Mouse (Mus musculus) liver, embryonic 14.5 days (tissue): ENCODE results near the gene Pfkfb1. TPM values are rescaled to one million over a fixed set of nuclear protein-coding genes. Genes with fewer than 3 reads are reported as not detected.

ENCODE experiments used
- ATAC-seq: fragments of 200-750 bp; cut with Nextera tagmentation; 2 replicates; pipeline ENCODE4 v1.8.0; 2017; ENCODE audit warnings: moderate number of reproducible peaks, mild to moderate bottlenecking, moderate library complexity; ENCODE audit not compliant: insufficient read depth
- DNase-seq, 3 experiments: peaks; one replicate each; pipeline ENCODE4 v3.0.0-alpha.2; 2012 to 2013; ENCODE audit warnings: low read depth in 3 of 3, low spot score in 3 of 3
- H3K27ac ChIP-seq: fragments of 300-500 bp; sonication (generic); 2 replicates; pipeline ENCODE4 v1.5.1; 2014; ENCODE audit warnings: moderate library complexity, mild to moderate bottlenecking, control low read depth, inconsistent platforms
- H3K27me3 ChIP-seq: fragments of 300-500 bp; sonication (generic); 2 replicates; pipeline ENCODE4 v1.6.1; 2014; ENCODE audit warnings: mild to moderate bottlenecking, low read length, moderate library complexity; ENCODE audit not compliant: control insufficient read depth, insufficient read depth
- H3K36me3 ChIP-seq: fragments of 300-500 bp; sonication (generic); replicated peaks from 2 replicates; pipeline ENCODE4 v1.6.1; 2014; ENCODE audit warnings: low read depth; ENCODE audit not compliant: control insufficient read depth, insufficient read depth
- H3K4me1 ChIP-seq, 2 experiments: fragments of 200-500 bp in 1 of 2; fragments of 300-500 bp in 1 of 2; sonication (generic) in 1 of 2; replicated peaks; 2 replicates each; pipeline ENCODE4 v1.6.1; 2012 to 2014; ENCODE audit warnings: antibody characterized with exemption in 1 of 2, inconsistent platforms in 1 of 2, low read length in 1 of 2; ENCODE audit not compliant: control insufficient read depth in 2 of 2, insufficient read depth in 2 of 2
- H3K4me2 ChIP-seq: fragments of 300-500 bp; sonication (generic); 2 replicates; pipeline ENCODE4 v1.6.1; 2014; ENCODE audit warnings: low read depth, mild to moderate bottlenecking, control low read depth, moderate library complexity
- H3K4me3 ChIP-seq, 2 experiments: fragments of 200-500 bp in 1 of 2; fragments of 300-500 bp in 1 of 2; sonication (generic) in 1 of 2; 2 replicates each; pipeline ENCODE4 v1.5.1; 2012 to 2014; ENCODE audit warnings: low read depth in 2 of 2, low read length in 2 of 2, mild to moderate bottlenecking in 2 of 2, control low read depth in 1 of 2, inconsistent platforms in 1 of 2, moderate library complexity in 1 of 2; ENCODE audit not compliant: insufficient read depth in 1 of 2
- H3K9ac ChIP-seq: fragments of 300-500 bp; sonication (generic); replicated peaks from 2 replicates; pipeline ENCODE4 v1.6.1; 2014; ENCODE audit warnings: mild to moderate bottlenecking, control low read depth, moderate library complexity
- H3K9me3 ChIP-seq: fragments of 300-500 bp; sonication (generic); 2 replicates; pipeline ENCODE4 v1.6.1; 2016; ENCODE audit warnings: low read length, mixed read lengths; ENCODE audit not compliant: control insufficient read depth
- CTCF ChIP-seq: IDR thresholded peaks from 2 replicates; pipeline ENCODE4 v1.5.1; 2016; ENCODE audit warnings: antibody characterized with exemption, low read depth, control low read depth
- EP300 ChIP-seq: IDR thresholded peaks from 2 replicates; pipeline ENCODE4 v1.6.1; 2016; ENCODE audit warnings: antibody characterized with exemption, low read depth
- WGBS: fragments of 180-500 bp; shearing (Covaris S2); extraction: QIAGEN DNeasy Blood & Tissue Kit; methylation state at CpG from one replicate; pipeline ENCODE4 v1.1.7; 2014; ENCODE audit not compliant: insufficient replicate concordance; 5-methylcytosine and 5-hydroxymethylcytosine counted together
- polyA plus RNA-seq, 2 experiments: library from polyadenylated mRNA; depleted of rRNA in 1 of 2; stranded (reverse) in 1 of 2; unstranded in 1 of 2; fragments of >200 nt; fragmentation: Nextera tagmentation in 1 of 2; extraction: Ambion mirVana in 1 of 2; gene quantifications; 2 replicates each; pipeline versions ENCODE4 v1.2.1 to v1.2.3; 2012 to 2014

The Pfkfb1 gene
- polyA plus RNA-seq, 2 experiments: 6.2 to 7.3 TPM

DNA sequence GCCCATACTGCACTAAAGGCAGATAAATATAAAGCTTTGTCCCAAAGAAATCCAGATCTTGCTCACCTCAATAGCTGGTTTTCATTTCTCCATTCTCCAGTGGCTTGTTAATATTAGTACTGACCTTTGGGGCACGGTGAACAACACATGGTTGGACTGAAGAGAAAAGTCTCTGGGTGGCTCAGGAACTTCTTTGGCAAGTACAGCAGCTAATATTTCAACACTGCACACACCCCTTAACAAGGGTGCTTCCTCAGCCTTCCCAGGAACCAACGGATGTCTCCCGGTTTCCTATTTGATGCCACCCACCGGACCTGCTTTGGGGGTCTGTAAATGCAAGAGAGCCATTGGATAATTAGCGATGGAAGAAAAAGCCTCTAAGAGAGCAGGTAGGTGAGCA, 1.7 kb downstream of the Pfkfb1 start, which contains the start of gene Apex2:
Gene Apex2 (minus strand): TSS at position 173 of the 400 bp plus-strand sequence.
- H3K27ac ChIP-seq: peak within 1 kb of the TSS; percentile 92
- WGBS: 74% methylated on average over 5 of the region's 5 CpGs

DNA sequence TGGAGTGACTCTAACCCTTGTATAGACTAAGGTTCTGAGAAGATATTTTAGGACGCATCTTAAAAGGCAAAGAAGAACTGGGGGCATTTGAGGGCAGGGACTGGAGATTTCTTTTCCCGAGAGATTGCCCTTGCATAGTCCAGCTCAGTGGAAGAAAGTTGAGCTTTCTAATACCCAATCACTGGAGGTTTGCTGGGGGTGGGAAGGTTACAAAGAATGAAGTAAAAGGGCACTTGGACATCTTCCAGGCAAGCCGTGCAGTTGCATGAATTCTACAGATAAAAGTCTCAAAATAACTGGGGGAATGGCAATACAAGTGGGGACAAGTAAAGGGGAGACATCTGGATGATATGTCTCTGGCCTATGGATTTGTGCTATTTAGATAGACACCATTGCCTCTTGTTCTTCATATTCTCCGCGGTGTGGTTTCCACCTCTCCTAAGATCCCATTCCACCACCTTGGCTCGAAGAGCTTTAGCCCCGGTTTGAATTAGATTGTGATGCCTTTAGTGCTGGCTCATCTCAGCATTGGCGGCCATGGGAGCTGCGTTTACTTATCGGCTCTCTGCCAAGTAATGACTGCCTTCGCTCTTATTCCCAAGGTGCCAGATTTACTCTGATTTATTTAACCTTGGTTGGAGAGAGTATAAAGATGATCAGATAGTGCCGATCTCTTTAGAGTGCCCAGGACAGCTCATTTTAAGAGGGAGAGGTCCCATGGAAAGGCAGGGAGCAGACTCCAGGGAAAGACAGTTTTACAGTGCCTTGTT, 5.4 kb downstream of the Pfkfb1 start:
- Histone ChIP-seq H3K4me2 (no peak overlapping the region), H3K36me3 (no peaks in the 10 kb centered on the region), H3K4me3 (no peak overlapping the region), H3K4me1 (peaks cover 14 to 24% of the 10 kb centered on the region in 2 experiments), H3K27me3 (no peaks in the 10 kb centered on the region), H3K9ac (no peak overlapping the region), H3K27ac (no peak overlapping the region), H3K9me3 (no peaks in the 10 kb centered on the region)
- WGBS: 74% methylated on average over 12 of the region's 12 CpGs
- DNase-seq (no peak), ATAC-seq (no peak)
- TF ChIP-seq CTCF (no peak), EP300 (no peak)

More for the DNA sequence above, 1.7 kb downstream of the Pfkfb1 start, which contains the start of gene Apex2:
- Histone ChIP-seq H3K4me2 (peak within 1 kb of the TSS; percentile 83), H3K4me3 (peak within 1 kb of the TSS; percentile 74 to 91; a peak in 3 of 4 replicates), H3K27me3 (no peaks in the 10 kb centered on the region), H3K36me3 (no peaks in the 10 kb centered on the region; the same call in 1 of the 2 replicates), H3K4me1 (peaks cover 6 to 12% of the 10 kb centered on the region in 2 experiments), H3K9ac (no peak within 1 kb of the TSS; the same call in none of the 2 replicates), H3K9me3 (no peaks in the 10 kb centered on the region)
- DNase-seq (no peak), ATAC-seq (no peak)
- TF ChIP-seq EP300: no peak
- no peak for TF ChIP-seq CTCF

DNA sequence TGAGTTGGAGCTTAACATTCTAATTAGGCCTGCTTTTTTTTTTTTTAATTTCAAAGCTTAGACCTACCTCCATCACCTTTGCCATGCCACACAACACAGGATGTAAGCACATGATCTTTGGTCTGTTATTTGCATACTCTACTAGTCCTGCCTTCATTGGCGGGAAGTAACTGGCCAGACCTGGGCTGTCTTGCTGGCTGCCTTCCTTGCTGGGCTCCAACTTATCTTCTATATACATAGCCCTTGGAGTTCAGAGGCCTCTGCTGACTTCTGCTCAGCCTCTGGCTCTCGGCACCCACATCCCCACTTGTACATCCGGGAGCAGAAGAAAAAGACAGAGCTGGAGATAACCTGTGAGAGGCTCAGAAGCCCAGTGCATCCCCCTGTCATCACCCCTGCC, 6.1 kb downstream of the Pfkfb1 start:
- TF ChIP-seq CTCF (no peak), EP300 (no peak)
- Histone ChIP-seq H3K9ac (no peak overlapping the region), H3K4me1 (peaks cover 14 to 19% of the 10 kb centered on the region in 2 experiments), H3K27me3 (no peaks in the 10 kb centered on the region), H3K27ac (no peak overlapping the region), H3K9me3 (no peaks in the 10 kb centered on the region), H3K4me3 (no peak overlapping the region), H3K36me3 (no peaks in the 10 kb centered on the region), H3K4me2 (no peak overlapping the region; the same call in 1 of the 2 replicates)
- ATAC-seq (peak; percentile 36; the same call in 1 of the 2 replicates), DNase-seq (no peak)
- WGBS: 49% methylated on average over 3 of the region's 3 CpGs

DNA sequence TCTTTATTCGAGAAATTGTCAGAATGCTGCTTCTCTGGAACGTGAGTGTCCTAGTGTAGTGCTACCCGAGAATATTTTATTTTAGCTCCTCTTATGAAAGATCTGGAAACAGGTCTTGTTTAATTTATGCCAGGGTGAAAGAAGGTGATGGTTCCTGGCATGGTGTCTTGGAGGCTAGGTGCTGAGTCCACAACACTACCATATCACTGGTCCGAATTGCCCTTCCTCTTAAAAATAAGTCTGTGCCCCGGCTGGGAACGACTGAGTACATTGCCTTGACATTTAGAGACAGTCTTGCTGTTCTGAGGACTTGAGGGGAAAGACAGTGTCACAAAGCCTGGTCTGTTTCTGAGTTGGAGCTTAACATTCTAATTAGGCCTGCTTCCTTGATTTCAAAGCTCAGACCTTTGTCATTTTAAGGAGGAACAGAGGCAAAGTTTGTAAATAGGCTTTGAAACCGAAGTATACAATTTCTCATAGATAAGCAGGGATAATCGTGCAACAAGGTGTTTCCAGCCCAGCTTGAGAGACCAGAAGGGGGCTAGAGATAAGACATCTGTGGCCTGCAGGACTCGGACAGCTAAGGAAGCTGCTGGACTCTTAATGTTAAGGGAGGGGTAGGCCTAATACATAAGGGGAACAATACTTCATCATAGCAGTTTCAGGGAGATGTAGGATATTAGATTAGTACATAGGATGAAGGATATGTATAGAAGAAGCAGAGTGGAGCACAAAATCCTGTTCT, 7.2 kb downstream of the Pfkfb1 start:
- TF ChIP-seq EP300: peak; percentile 84
- no peak for TF ChIP-seq CTCF
- ATAC-seq: peak; percentile 90
- 37% methylated on average over 9 of the region's 9 CpGs for WGBS
- Histone ChIP-seq H3K27me3 (no peaks in the 10 kb centered on the region), H3K9ac (peak overlapping the region; percentile 48; the same call in 1 of the 2 replicates), H3K36me3 (no peaks in the 10 kb centered on the region), H3K27ac (peak overlapping the region; percentile 39), H3K9me3 (no peaks in the 10 kb centered on the region), H3K4me2 (peak overlapping the region; percentile 49), H3K4me1 (peaks cover 14 to 19% of the 10 kb centered on the region in 2 experiments), H3K4me3 (no peak overlapping the region)
- peak; percentile 50 to 57 (median 54) for DNase-seq

DNA sequence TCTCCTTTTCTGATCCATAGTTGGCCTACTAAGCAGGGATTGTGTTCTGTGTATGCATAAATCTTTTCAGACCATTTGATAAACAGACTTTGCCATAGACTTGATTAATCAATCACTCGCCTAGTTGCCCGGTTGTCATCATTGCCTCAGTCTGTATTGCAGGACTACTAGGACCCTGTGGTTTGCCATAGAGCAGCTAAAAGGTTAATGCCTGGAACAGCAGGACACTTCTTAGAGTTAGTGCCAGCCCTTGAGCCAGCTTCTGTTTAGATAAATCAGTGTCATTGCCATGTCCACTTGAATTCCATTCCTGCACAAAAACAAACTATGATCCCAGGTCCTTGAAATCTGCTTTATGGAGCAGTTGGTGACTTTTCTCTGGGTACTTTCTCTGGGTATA, 10.9 kb downstream of the Pfkfb1 start:
- WGBS: 56% methylated on average over 2 of the region's 2 CpGs
- Histone ChIP-seq H3K9ac (no peak overlapping the region), H3K4me2 (no peak overlapping the region), H3K27me3 (no peaks in the 10 kb centered on the region), H3K4me1 (peaks cover 14 to 19% of the 10 kb centered on the region in 2 experiments), H3K27ac (no peak overlapping the region), H3K4me3 (no peak overlapping the region), H3K9me3 (no peaks in the 10 kb centered on the region), H3K36me3 (no peaks in the 10 kb centered on the region)
- TF ChIP-seq EP300 (no peak), CTCF (no peak)
- ATAC-seq (no peak), DNase-seq (no peak)
